24 mouse cellular contexts compared by ENCODE assay signal in the genomic region with DNA sequence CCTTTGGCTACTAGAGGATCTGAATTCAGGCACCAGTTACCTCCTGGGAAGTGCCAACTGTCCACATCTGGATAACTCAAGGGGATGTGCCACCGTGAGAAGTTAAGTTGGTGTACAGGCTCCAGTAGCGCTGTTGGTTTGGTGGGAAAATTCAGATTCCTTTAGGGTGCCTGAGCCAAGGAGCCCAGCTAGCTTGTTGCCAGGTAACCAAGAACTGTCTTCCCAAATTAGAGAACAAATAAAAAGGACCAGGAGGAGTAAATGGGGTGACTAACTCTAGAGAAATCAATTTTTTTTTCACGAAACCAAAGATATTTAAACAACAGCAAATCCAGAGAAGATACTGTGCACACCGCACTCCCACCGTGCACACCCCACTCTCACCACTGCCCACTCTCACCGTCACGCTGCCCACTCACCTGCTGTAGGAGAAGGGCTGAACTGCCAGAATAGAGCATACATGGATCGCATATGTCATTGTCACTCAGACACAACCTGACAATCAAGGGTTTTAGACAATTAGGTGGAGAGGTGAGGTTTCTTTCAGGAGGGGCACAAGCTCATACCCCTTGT. TPM values are rescaled to one million over a fixed set of nuclear protein-coding genes. Genes with fewer than 3 reads are reported as not detected.
A peak's percentile ranks its signal among the peaks of the same experiment; 100 is the strongest.
DNase-seq lines count a peak whose midpoint lies in the region; ATAC-seq and TF ChIP-seq lines count a peak whose summit lies in the region.
"Had no signal": no experiment of that assay in that cellular context is flagged by ENCODE, and none has a peak within 500 bp of the region (broad histone marks: within the 10 kb centered on the region; RNA-seq: fewer than 3 reads in every experiment).

No protein-coding gene starts in this region.

- peak; percentile 38; the same call in 1 of the 2 replicates for ATAC-seq in hindbrain, postnatal 0 days
- no peak for ATAC-seq in hindbrain, embryonic 13.5 days (ENCODE audit: low FRiP score)
- ATAC-seq in midbrain, embryonic 16.5 days = 0 out of 2 replicates have a peak, but pooled peaks have one; percentile 3
- no peak for ATAC-seq in liver, embryonic 11.5 days (replicated peaks; ENCODE audit: low FRiP score)
- ATAC-seq: activated CD4-positive, CD25-positive, alpha-beta regulatory T cell, adult 4 months; forebrain, embryonic 14.5 days; intestine, postnatal 0 days had no signal

- WGBS in hindbrain, postnatal 0 days = 77% methylated on average over 8 of the region's 8 CpGs
- 86% methylated on average over 8 of the region's 8 CpGs for WGBS in hindbrain, embryonic 13.5 days
- 89% methylated on average over 8 of the region's 8 CpGs for WGBS in midbrain, embryonic 16.5 days
- 90% methylated on average over 8 of the region's 8 CpGs for WGBS in midbrain, embryonic 10.5 days
- 88% methylated on average over 8 of the region's 8 CpGs for WGBS in liver, embryonic 11.5 days

- no peak for TF ChIP-seq CTCF in hindbrain, postnatal 0 days (IDR thresholded peaks at IDR 0.05; ENCODE audit: low read depth)

- H3K27me3 ChIP-seq in hindbrain, postnatal 0 days (ENCODE audit: insufficient read depth, low read length) = no peaks in the 10 kb centered on the region
- H3K27me3 ChIP-seq in hindbrain, embryonic 13.5 days = no peaks in the 10 kb centered on the region
- no peaks in the 10 kb centered on the region for H3K27me3 ChIP-seq in midbrain, embryonic 16.5 days (ENCODE audit: control insufficient read depth, insufficient read depth, low read depth, low read length)
- H3K27me3 ChIP-seq in midbrain, embryonic 10.5 days (ENCODE audit: low read depth, poor library complexity, severe bottlenecking) = no peaks in the 10 kb centered on the region
- no peaks in the 10 kb centered on the region for H3K27me3 ChIP-seq in liver, embryonic 11.5 days (replicated peaks; ENCODE audit: control insufficient read depth, insufficient read depth, low read length)
- H3K27me3 ChIP-seq: embryonic facial prominence, embryonic 13.5 days; heart, embryonic 15.5 days; neural tube, embryonic 12.5 days had no signal

- no peaks in the 10 kb centered on the region for H3K4me1 ChIP-seq in hindbrain, postnatal 0 days (ENCODE audit: insufficient read depth, low read length)
- no peaks in the 10 kb centered on the region for H3K4me1 ChIP-seq in hindbrain, embryonic 13.5 days (replicated peaks)
- H3K4me1 ChIP-seq in midbrain, embryonic 16.5 days (ENCODE audit: control insufficient read depth, insufficient read depth, low read length) = no peaks in the 10 kb centered on the region
- H3K4me1 ChIP-seq in midbrain, embryonic 10.5 days = no peaks in the 10 kb centered on the region
- no peaks in the 10 kb centered on the region for H3K4me1 ChIP-seq in liver, embryonic 11.5 days (replicated peaks; ENCODE audit: control insufficient read depth, insufficient read depth, low read length)
- H3K4me1 ChIP-seq: embryonic facial prominence, embryonic 13.5 days; heart, embryonic 15.5 days; neural tube, embryonic 12.5 days had no signal

- no peaks in the 10 kb centered on the region for H3K36me3 ChIP-seq in hindbrain, postnatal 0 days (ENCODE audit: insufficient read depth, low read length)
- no peaks in the 10 kb centered on the region for H3K36me3 ChIP-seq in hindbrain, embryonic 13.5 days
- H3K36me3 ChIP-seq in midbrain, embryonic 16.5 days (ENCODE audit: control insufficient read depth, insufficient read depth, low read length) = no peaks in the 10 kb centered on the region
- no peaks in the 10 kb centered on the region for H3K36me3 ChIP-seq in midbrain, embryonic 10.5 days
- H3K36me3 ChIP-seq in liver, embryonic 11.5 days (ENCODE audit: control insufficient read depth, insufficient read depth, low read length) = no peaks in the 10 kb centered on the region
- H3K36me3 ChIP-seq: embryonic facial prominence, embryonic 13.5 days; heart, embryonic 15.5 days; neural tube, embryonic 12.5 days had no signal

- H3K4me2 ChIP-seq in hindbrain, postnatal 0 days (ENCODE audit: low read depth, low read length) = no peak overlapping the region
- H3K4me2 ChIP-seq in hindbrain, embryonic 13.5 days = no peak overlapping the region
- no peak overlapping the region for H3K4me2 ChIP-seq in midbrain, embryonic 16.5 days (ENCODE audit: low read length)
- no peak overlapping the region for H3K4me2 ChIP-seq in liver, embryonic 11.5 days
- H3K4me2 ChIP-seq: embryonic facial prominence, embryonic 13.5 days; heart, embryonic 15.5 days; lung, embryonic 14.5 days; neural tube, embryonic 12.5 days had no signal

- no peaks in the 10 kb centered on the region for H3K9me3 ChIP-seq in hindbrain, postnatal 0 days (ENCODE audit: low read length)
- no peaks in the 10 kb centered on the region for H3K9me3 ChIP-seq in hindbrain, embryonic 13.5 days
- H3K9me3 ChIP-seq in midbrain, embryonic 16.5 days (replicated peaks; ENCODE audit: control insufficient read depth, low read length, poor library complexity, severe bottlenecking) = no peaks in the 10 kb centered on the region
- H3K9me3 ChIP-seq in midbrain, embryonic 10.5 days (replicated peaks) = 0 out of 2 replicates have a peak, but pooled peaks cover 5% of the 10 kb centered on the region
- H3K9me3 ChIP-seq in liver, embryonic 11.5 days (ENCODE audit: control insufficient read depth, low read length) = no peaks in the 10 kb centered on the region
- H3K9me3 ChIP-seq: embryonic facial prominence, embryonic 13.5 days; heart, embryonic 15.5 days; neural tube, embryonic 12.5 days had no signal

- intact Hi-C loops in left cerebral cortex, postnatal 14 days (cut with DNase I) = no loop called here

- no peak overlapping the region for H3K9ac ChIP-seq in hindbrain, postnatal 0 days (replicated peaks; ENCODE audit: low read length)
- H3K9ac ChIP-seq in hindbrain, embryonic 13.5 days = no peak overlapping the region
- no peak overlapping the region for H3K9ac ChIP-seq in midbrain, embryonic 16.5 days (ENCODE audit: low read depth, low read length)
- H3K9ac ChIP-seq in liver, embryonic 11.5 days (ENCODE audit: low read depth, low read length) = no peak overlapping the region
- H3K9ac ChIP-seq: embryonic facial prominence, embryonic 13.5 days; heart, embryonic 15.5 days; liver, embryonic 14.5 days; lung, embryonic 14.5 days; neural tube, embryonic 12.5 days had no signal

- H3K4me3 ChIP-seq in hindbrain, postnatal 0 days (ENCODE audit: low read length) = no peak overlapping the region
- no peak overlapping the region for H3K4me3 ChIP-seq in hindbrain, embryonic 13.5 days
- H3K4me3 ChIP-seq in midbrain, embryonic 16.5 days (ENCODE audit: low read depth, low read length) = no peak overlapping the region
- H3K4me3 ChIP-seq in midbrain, embryonic 10.5 days = no peak overlapping the region
- H3K4me3 ChIP-seq in liver, embryonic 11.5 days (ENCODE audit: low read depth, low read length) = no peak overlapping the region
- H3K4me3 ChIP-seq: embryonic facial prominence, embryonic 13.5 days; erythroblast, embryonic 14.5 days; heart, embryonic 15.5 days; layer of hippocampus, adult 2 months; neural tube, embryonic 12.5 days had no signal

- H3K27ac ChIP-seq in hindbrain, postnatal 0 days = no peak overlapping the region
- H3K27ac ChIP-seq in hindbrain, embryonic 13.5 days = no peak overlapping the region
- H3K27ac ChIP-seq in midbrain, embryonic 16.5 days (ENCODE audit: low read length) = no peak overlapping the region
- H3K27ac ChIP-seq in midbrain, embryonic 10.5 days (replicated peaks) = no peak overlapping the region
- H3K27ac ChIP-seq in liver, embryonic 11.5 days (ENCODE audit: low read depth, low read length) = no peak overlapping the region
- H3K27ac ChIP-seq: embryonic facial prominence, embryonic 13.5 days; heart, embryonic 15.5 days; layer of hippocampus, adult 2 months; liver, embryonic 14.5 days; neural tube, embryonic 12.5 days; stomach, postnatal 0 days had no signal

- DNase-seq in hindbrain, postnatal 0 days (ENCODE audit: low spot score) = no peak
- DNase-seq in midbrain, embryonic 10.5 days (ENCODE audit: low spot score) = no peak
- peak; percentile 16 to 30 for DNase-seq in left cerebral cortex, postnatal 14 days (ENCODE audit: low spot score in 2 of 2)
- DNase-seq in right cerebral cortex, postnatal 25 days = peak; percentile 35
- no peak for DNase-seq in liver, embryonic 11.5 days (ENCODE audit: low spot score)
- DNase-seq: adrenal gland, adult 8-10 months; cerebellum, adult 8-10 months; cerebellum, postnatal 36 days; embryo, embryonic 11 days; heart, postnatal 4 days; kidney, postnatal 25 days; lung, embryonic 14.5 days had no signal

RNA-seq across cellular contexts. Expression of a gene that starts 45.8 kb away (rescaled TPM):
- total RNA-seq in hindbrain, postnatal 0 days (2014; rRNA removed) = 8.1 and 10.0 TPM in 2 replicates
- 7.9 and 8.5 TPM in 2 replicates for polyA plus RNA-seq in hindbrain, postnatal 0 days (2015; fragmentation: Nextera tagmentation; extraction: Ambion mirVana)
- polyA plus RNA-seq in hindbrain, embryonic 13.5 days (2015; fragmentation: Nextera tagmentation; extraction: Ambion mirVana) = 4.2 and 5.2 TPM in 2 replicates
- 4.7 and 5.3 TPM in 2 replicates for polyA plus RNA-seq in midbrain, embryonic 16.5 days (2015; fragmentation: Nextera tagmentation; extraction: Ambion mirVana)
- 1.5 and 1.7 TPM in 2 replicates for polyA plus RNA-seq in midbrain, embryonic 10.5 days (2016; fragmentation: Nextera tagmentation; extraction: Ambion mirVana)
- 1 to 10 TPM; 3.5 to 3.7 TPM for total RNA-seq in left cerebral cortex, postnatal 14 days (2021)
- polyA plus RNA-seq in liver, embryonic 11.5 days (2014; fragmentation: Nextera tagmentation; extraction: Ambion mirVana) = 0.16 and 0.32 TPM in 2 replicates
- polyA plus RNA-seq: activated CD4-positive, CD25-positive, alpha-beta regulatory T cell, adult 4 months; erythroblast, embryonic 14.5 days had no signal

Comparison
In these comparisons a context has a peak if more than half of its experiments do, and no peak if none do; other contexts are left out.
1. ATAC-seq: peak in hindbrain, postnatal 0 days (single experiment) and midbrain, embryonic 16.5 days (single experiment); none in hindbrain, embryonic 13.5 days (single experiment) and liver, embryonic 11.5 days (single experiment).
2. DNase-seq: peak in left cerebral cortex, postnatal 14 days (2 of 2) and right cerebral cortex, postnatal 25 days (single experiment); none in hindbrain, postnatal 0 days (single experiment), midbrain, embryonic 10.5 days (single experiment) and liver, embryonic 11.5 days (single experiment).